Mouse (Mus musculus) liver, embryonic 14.5 days (tissue): ENCODE measurements around the gene H2-T23. TPM values are rescaled to one million over a fixed set of nuclear protein-coding genes. Genes with fewer than 3 reads are reported as not detected.

ENCODE experiments used
- ATAC-seq: fragments of 200-750 bp; cut with Nextera tagmentation; 2 replicates; pipeline ENCODE4 v1.8.0; 2017; ENCODE audit warnings: moderate number of reproducible peaks, mild to moderate bottlenecking, moderate library complexity; ENCODE audit not compliant: insufficient read depth
- DNase-seq, 3 experiments: peaks; one replicate each; pipeline ENCODE4 v3.0.0-alpha.2; 2012 to 2013; ENCODE audit warnings: low read depth in 3 of 3, low spot score in 3 of 3
- H3K27ac ChIP-seq: fragments of 300-500 bp; sonication (generic); 2 replicates; pipeline ENCODE4 v1.5.1; 2014; ENCODE audit warnings: moderate library complexity, mild to moderate bottlenecking, control low read depth, inconsistent platforms
- H3K27me3 ChIP-seq: fragments of 300-500 bp; sonication (generic); 2 replicates; pipeline ENCODE4 v1.6.1; 2014; ENCODE audit warnings: mild to moderate bottlenecking, low read length, moderate library complexity; ENCODE audit not compliant: control insufficient read depth, insufficient read depth
- H3K36me3 ChIP-seq: fragments of 300-500 bp; sonication (generic); replicated peaks from 2 replicates; pipeline ENCODE4 v1.6.1; 2014; ENCODE audit warnings: low read depth; ENCODE audit not compliant: control insufficient read depth, insufficient read depth
- H3K4me1 ChIP-seq, 2 experiments: fragments of 200-500 bp in 1 of 2; fragments of 300-500 bp in 1 of 2; sonication (generic) in 1 of 2; replicated peaks; 2 replicates each; pipeline ENCODE4 v1.6.1; 2012 to 2014; ENCODE audit warnings: antibody characterized with exemption in 1 of 2, inconsistent platforms in 1 of 2, low read length in 1 of 2; ENCODE audit not compliant: control insufficient read depth in 2 of 2, insufficient read depth in 2 of 2
- H3K4me2 ChIP-seq: fragments of 300-500 bp; sonication (generic); 2 replicates; pipeline ENCODE4 v1.6.1; 2014; ENCODE audit warnings: low read depth, mild to moderate bottlenecking, control low read depth, moderate library complexity
- H3K4me3 ChIP-seq, 2 experiments: fragments of 200-500 bp in 1 of 2; fragments of 300-500 bp in 1 of 2; sonication (generic) in 1 of 2; 2 replicates each; pipeline ENCODE4 v1.5.1; 2012 to 2014; ENCODE audit warnings: low read depth in 2 of 2, low read length in 2 of 2, mild to moderate bottlenecking in 2 of 2, control low read depth in 1 of 2, inconsistent platforms in 1 of 2, moderate library complexity in 1 of 2; ENCODE audit not compliant: insufficient read depth in 1 of 2
- H3K9ac ChIP-seq: fragments of 300-500 bp; sonication (generic); replicated peaks from 2 replicates; pipeline ENCODE4 v1.6.1; 2014; ENCODE audit warnings: mild to moderate bottlenecking, control low read depth, moderate library complexity
- H3K9me3 ChIP-seq: fragments of 300-500 bp; sonication (generic); 2 replicates; pipeline ENCODE4 v1.6.1; 2016; ENCODE audit warnings: low read length, mixed read lengths; ENCODE audit not compliant: control insufficient read depth
- CTCF ChIP-seq: IDR thresholded peaks from 2 replicates; pipeline ENCODE4 v1.5.1; 2016; ENCODE audit warnings: antibody characterized with exemption, low read depth, control low read depth
- EP300 ChIP-seq: IDR thresholded peaks from 2 replicates; pipeline ENCODE4 v1.6.1; 2016; ENCODE audit warnings: antibody characterized with exemption, low read depth
- WGBS: fragments of 180-500 bp; shearing (Covaris S2); extraction: QIAGEN DNeasy Blood & Tissue Kit; methylation state at CpG from one replicate; pipeline ENCODE4 v1.1.7; 2014; ENCODE audit not compliant: insufficient replicate concordance; 5-methylcytosine and 5-hydroxymethylcytosine counted together
- polyA plus RNA-seq, 2 experiments: library from polyadenylated mRNA; depleted of rRNA in 1 of 2; stranded (reverse) in 1 of 2; unstranded in 1 of 2; fragments of >200 nt; fragmentation: Nextera tagmentation in 1 of 2; extraction: Ambion mirVana in 1 of 2; gene quantifications; 2 replicates each; pipeline versions ENCODE4 v1.2.1 to v1.2.3; 2012 to 2014

The H2-T23 gene
- polyA plus RNA-seq, 2 experiments, result 25.5 to 29.1 TPM

DNA sequence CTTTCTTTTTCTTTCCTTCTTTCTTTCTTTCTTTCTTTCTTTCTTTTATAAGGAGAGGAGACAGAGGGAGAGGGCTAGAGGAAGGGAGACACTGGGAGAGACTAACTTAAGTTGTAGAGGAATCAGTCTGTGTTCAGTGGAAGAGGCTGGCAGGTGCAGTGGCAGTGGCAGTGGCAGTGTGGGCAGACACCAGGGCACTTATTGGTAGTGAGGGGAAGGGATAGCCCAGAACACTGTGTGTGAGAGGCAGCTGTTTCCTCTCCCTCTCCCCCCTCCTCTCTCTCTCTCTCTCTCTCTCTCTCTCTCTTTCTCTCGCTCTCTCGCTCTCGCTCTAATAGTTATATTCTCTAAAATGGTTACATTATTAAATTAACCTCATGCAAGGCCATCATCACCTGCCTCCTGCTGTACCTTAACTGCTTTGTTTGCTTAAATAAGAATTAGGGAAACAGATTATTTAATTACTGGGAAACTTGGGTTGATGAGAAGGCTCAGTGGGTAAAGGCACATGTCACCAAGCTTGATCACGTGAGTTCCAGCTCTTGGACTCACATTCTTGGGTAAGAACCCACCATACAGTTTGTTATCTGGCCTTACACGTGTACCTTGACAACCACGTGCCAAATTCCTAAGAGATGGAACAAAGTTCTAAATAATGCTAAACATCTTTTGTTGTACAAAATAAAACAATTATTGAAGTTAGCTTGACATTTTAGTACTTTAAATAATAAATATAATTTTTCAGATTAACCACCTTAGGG, 33.9 kb downstream of the H2-T23 start:
- DNase-seq, result no peak

DNA sequence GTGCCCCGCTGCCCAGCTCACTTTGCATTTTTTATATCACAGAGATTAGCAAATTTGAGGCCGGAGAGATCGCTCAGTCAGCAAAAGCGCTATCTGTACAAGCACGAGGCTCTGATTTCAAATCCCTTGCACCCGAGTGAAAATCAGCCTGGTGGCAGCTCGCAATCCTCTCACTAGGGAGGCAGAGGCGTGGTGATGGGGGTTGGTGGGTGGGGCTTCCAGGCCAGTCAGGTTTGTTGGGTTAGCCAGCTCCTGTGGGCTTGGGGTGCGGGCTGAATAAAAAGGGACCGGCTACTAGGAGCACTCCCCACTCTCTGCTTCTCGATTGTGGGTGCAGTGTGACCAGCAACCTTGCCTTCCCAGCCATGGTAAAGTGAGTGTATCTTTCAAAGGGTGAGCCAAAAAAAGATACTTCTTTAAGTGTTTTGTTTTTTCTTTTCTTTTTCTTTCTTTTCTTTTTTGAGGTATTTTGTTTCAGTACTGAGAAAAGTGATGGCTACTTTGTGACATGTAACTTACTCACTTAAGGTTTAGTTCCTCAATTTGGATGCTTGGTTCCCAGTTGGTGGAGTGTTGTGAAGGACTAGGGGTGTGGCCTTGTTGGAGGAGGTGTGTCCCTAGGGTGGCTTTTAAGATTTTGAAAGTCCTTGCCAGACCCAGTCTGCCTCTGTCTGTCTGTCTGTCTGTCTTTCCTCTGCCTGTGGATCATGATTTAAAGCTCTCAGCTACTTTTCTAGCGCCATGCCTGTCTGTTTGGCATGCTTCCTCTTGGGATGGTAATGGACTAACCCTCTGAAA, 34.7 kb downstream of the H2-T23 start:
- ATAC-seq, result peak; percentile 46
- H3K36me3 ChIP-seq, result peaks cover 4% of the 10 kb centered on the region; the same call in 1 of the 2 replicates
- WGBS, result 26% methylated on average over 12 of the region's 12 CpGs
- peak overlapping the region; percentile 59 for H3K9ac ChIP-seq
- DNase-seq, result peak; percentile 61 to 70 (median 68)
- peaks cover 9% of the 10 kb centered on the region for H3K9me3 ChIP-seq
- H3K4me2 ChIP-seq, result peak overlapping the region; percentile 68
- H3K4me1 ChIP-seq, result peaks cover 42 to 54% of the 10 kb centered on the region in 2 experiments
- H3K27me3 ChIP-seq, result no peaks in the 10 kb centered on the region
- H3K27ac ChIP-seq, result peak overlapping the region; percentile 70
- TF ChIP-seq CTCF (peak; percentile 27; the same call in 1 of the 2 replicates), EP300 (no peak)
- peak overlapping the region; percentile 53 to 61 for H3K4me3 ChIP-seq

More for the DNA sequence above, 33.9 kb downstream of the H2-T23 start:
- Histone ChIP-seq H3K4me1 (peaks cover 42 to 57% of the 10 kb centered on the region in 2 experiments), H3K27me3 (no peaks in the 10 kb centered on the region), H3K9ac (peak overlapping the region; percentile 59), H3K4me2 (peak overlapping the region; percentile 68), H3K36me3 (peaks cover 10% of the 10 kb centered on the region), H3K27ac (peak overlapping the region; percentile 60), H3K4me3 (peak overlapping the region; percentile 53 to 61), H3K9me3 (peaks cover 13% of the 10 kb centered on the region)
- no peak for ATAC-seq
- 44% methylated on average over 6 of the region's 6 CpGs for WGBS
- TF ChIP-seq CTCF (no peak), EP300 (no peak)

DNA sequence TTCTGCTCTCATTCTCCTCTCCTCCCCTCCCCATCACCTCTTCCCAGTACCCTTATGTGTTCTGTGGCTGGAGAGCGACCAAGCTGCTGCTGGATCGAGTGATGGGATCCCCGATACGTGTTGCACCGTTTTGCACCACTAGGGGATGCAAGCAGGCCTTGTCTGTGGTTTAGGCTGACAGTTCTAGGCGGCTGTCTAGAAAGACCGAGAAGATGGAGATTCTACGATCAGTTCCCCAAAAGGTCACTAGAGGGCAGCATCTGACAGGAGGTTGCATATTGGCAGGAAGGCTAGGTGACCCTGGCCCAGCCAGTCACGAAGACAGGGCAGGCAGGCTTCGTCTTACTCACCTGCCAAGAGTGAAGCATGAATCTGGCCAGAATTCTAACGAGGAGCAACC, 35.7 kb downstream of the H2-T23 start:
- no peak; the same call in 1 of the 2 replicates for TF ChIP-seq EP300
- TF ChIP-seq CTCF, result peak; percentile 100
- DNase-seq, result peak; percentile 95 to 96 (median 96)
- Histone ChIP-seq H3K27me3 (no peaks in the 10 kb centered on the region), H3K36me3 (no peaks in the 10 kb centered on the region), H3K9me3 (no peaks in the 10 kb centered on the region; the same call in 1 of the 2 replicates), H3K4me1 (peaks cover 32 to 45% of the 10 kb centered on the region in 2 experiments), H3K9ac (no peak overlapping the region), H3K4me2 (peak overlapping the region; percentile 68), H3K4me3 (peak overlapping the region in 1 of 2 experiments; percentile 0; a peak in 1 of 4 replicates), H3K27ac (peak overlapping the region; percentile 33; the same call in 1 of the 2 replicates)
- 2% methylated on average over 11 of the region's 11 CpGs for WGBS
- ATAC-seq, result peak; percentile 38

DNA sequence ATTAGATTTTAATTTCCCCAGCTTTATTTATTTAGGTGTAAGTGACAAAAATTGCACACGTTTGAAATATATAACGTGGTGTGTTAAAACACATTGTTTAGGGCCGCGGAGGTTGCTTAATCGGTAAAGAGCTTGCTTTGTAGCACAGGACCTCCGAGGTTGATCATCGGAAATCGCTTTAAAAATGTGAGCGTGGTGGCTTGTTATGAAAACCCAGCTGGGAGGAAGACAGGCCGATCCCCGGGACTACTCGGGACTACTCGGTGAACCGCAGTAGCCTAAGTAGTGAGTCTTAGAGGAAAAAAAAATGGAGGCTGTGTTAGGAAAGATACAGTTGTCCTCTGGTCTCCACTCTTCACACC, 37.8 kb downstream of the H2-T23 start:
- Histone ChIP-seq H3K4me2 (peak overlapping the region; percentile 80), H3K27ac (peak overlapping the region; percentile 69), H3K9me3 (no peaks in the 10 kb centered on the region), H3K36me3 (no peaks in the 10 kb centered on the region), H3K4me3 (peak overlapping the region; percentile 75 to 82), H3K4me1 (peaks cover 18 to 27% of the 10 kb centered on the region in 2 experiments), H3K9ac (peak overlapping the region; percentile 78), H3K27me3 (no peaks in the 10 kb centered on the region)
- TF ChIP-seq CTCF (no peak), EP300 (no peak)
- DNase-seq, result no peak
- ATAC-seq, result no peak
- 3% methylated on average over 14 of the region's 14 CpGs for WGBS
